Mouse (Mus musculus): ENCODE measurements around the gene Sass6. TPM values are rescaled to one million over a fixed set of nuclear protein-coding genes. Genes with fewer than 3 reads are reported as not detected.

The Sass6 gene
- total and polyA plus RNA-seq, 3 experiments, result 10.0 to 23.1 (median 12.4) TPM

GRCm38 (mm10) chr3:116650698-116651097 lies 55.9 kb downstream of the Sass6 start:
- Histone ChIP-seq H3K4me3 (replicated peaks in 1 of 3; ENCODE audit: low read depth in 2 of 3, low read length in 2 of 3, poor library complexity in 1 of 3) (no peak overlapping the region), H3K27me3 (replicated peaks) (no peaks in the 10 kb centered on the region), H3K4me1 (ENCODE audit: control insufficient read depth in 1 of 2, insufficient read depth in 2 of 2) (peaks cover 0 to 36% of the 10 kb centered on the region in 2 experiments; a peak in 3 of 4 replicates), H3K79me2 (replicated peaks; ENCODE audit: control insufficient read depth, extremely low read depth, insufficient read depth, poor library complexity, severe bottlenecking) (peaks cover 56% of the 10 kb centered on the region), H3K27ac (ENCODE audit: insufficient read depth, low read depth) (no peak overlapping the region), H3K36me3 (replicated peaks in 1 of 2; ENCODE audit: control insufficient read depth in 1 of 2, insufficient read depth in 1 of 2, low read length in 1 of 2) (peaks cover 14 to 61% of the 10 kb centered on the region in 2 experiments), H3K9me3 (replicated peaks; ENCODE audit: low read length) (no peaks in the 10 kb centered on the region), H3K4me2 (ENCODE audit: insufficient read depth, low read depth, poor library complexity, severe bottlenecking) (no peak overlapping the region), H3K9ac (ENCODE audit: insufficient read depth, low read depth) (no peak overlapping the region)
- no peak for TF ChIP-seq IRF4 (IDR thresholded peaks at IDR 0.05; ENCODE audit: low read depth, low read length)
- TF ChIP-seq JUND (conservative IDR thresholded peaks at IDR 0.05; ENCODE audit: low read depth, low read length), result no peak
- no peak for TF ChIP-seq NRF1 (IDR thresholded peaks at IDR 0.05; ENCODE audit: low read depth, low read length)
- no peak for TF ChIP-seq RCOR1 (conservative IDR thresholded peaks at IDR 0.05; ENCODE audit: low read depth, low read length)
- TF ChIP-seq NELFE (IDR thresholded peaks at IDR 0.05; ENCODE audit: low read depth, low read length), result no peak
- no peak for TF ChIP-seq USF1 (IDR thresholded peaks at IDR 0.05; ENCODE audit: low read depth, low read length)
- no peak for TF ChIP-seq USF2 (conservative IDR thresholded peaks at IDR 0.05; ENCODE audit: low read depth, low read length)
- TF ChIP-seq CTCF (conservative IDR thresholded peaks at IDR 0.05 in 1 of 2, IDR thresholded peaks at IDR 0.05 in 1 of 2; ENCODE audit: low read depth in 2 of 2, low read length in 2 of 2), result no peak
- no peak for TF ChIP-seq ZKSCAN1 (IDR thresholded peaks at IDR 0.05; ENCODE audit: borderline replicate concordance, low read depth, low read length)
- no peak for DNase-seq (ENCODE audit: extremely low read depth)
- in situ Hi-C loops (cut with MboI; ENCODE audit: low pct_ligation_motif_present, low pct_unique_long_range_greater_than_20kb, low sequenced_read_pairs), result no loop called here
- dilution Hi-C loops (cut with MboI; ENCODE audit: extremely low pct_ligation_motif_present, extremely low pct_unique_long_range_greater_than_20kb, low sequenced_read_pairs), result no loop called here

GRCm38 (mm10) chr3:116652033-116652446 lies 57.3 kb downstream of the Sass6 start:
- Histone ChIP-seq H3K9ac (ENCODE audit: insufficient read depth, low read depth) (no peak overlapping the region), H3K27ac (ENCODE audit: insufficient read depth, low read depth) (no peak overlapping the region), H3K4me1 (ENCODE audit: control insufficient read depth in 1 of 2, insufficient read depth in 2 of 2) (peaks cover 4 to 50% of the 10 kb centered on the region in 2 experiments; a peak in 3 of 4 replicates), H3K4me2 (ENCODE audit: insufficient read depth, low read depth, poor library complexity, severe bottlenecking) (no peak overlapping the region), H3K27me3 (replicated peaks) (no peaks in the 10 kb centered on the region), H3K36me3 (replicated peaks in 1 of 2; ENCODE audit: control insufficient read depth in 1 of 2, insufficient read depth in 1 of 2, low read length in 1 of 2) (peaks cover 4 to 48% of the 10 kb centered on the region in 2 experiments), H3K9me3 (replicated peaks; ENCODE audit: low read length) (no peaks in the 10 kb centered on the region), H3K4me3 (replicated peaks in 1 of 3; ENCODE audit: low read depth in 2 of 3, low read length in 2 of 3, poor library complexity in 1 of 3) (no peak overlapping the region), H3K79me2 (replicated peaks; ENCODE audit: control insufficient read depth, extremely low read depth, insufficient read depth, poor library complexity, severe bottlenecking) (peaks cover 69% of the 10 kb centered on the region)
- dilution Hi-C loops (cut with MboI; ENCODE audit: extremely low pct_ligation_motif_present, extremely low pct_unique_long_range_greater_than_20kb, low sequenced_read_pairs), result no loop called here
- TF ChIP-seq PAX5 (IDR thresholded peaks at IDR 0.05; ENCODE audit: low read length) (no peak), CHD1 (IDR thresholded peaks at IDR 0.05; ENCODE audit: low read depth, low read length) (no peak), ZNF384 (IDR thresholded peaks at IDR 0.05; ENCODE audit: low read depth, low read length) (no peak), JUND (conservative IDR thresholded peaks at IDR 0.05; ENCODE audit: low read depth, low read length) (no peak), ELF1 (IDR thresholded peaks at IDR 0.05; ENCODE audit: low read depth, low read length) (no peak), NRF1 (IDR thresholded peaks at IDR 0.05; ENCODE audit: low read depth, low read length) (no peak), MAX (IDR thresholded peaks at IDR 0.05; ENCODE audit: low read length) (no peak), RCOR1 (conservative IDR thresholded peaks at IDR 0.05; ENCODE audit: low read depth, low read length) (no peak), MAZ (IDR thresholded peaks at IDR 0.05; ENCODE audit: low read depth, low read length) (no peak), KAT2A (IDR thresholded peaks at IDR 0.05; ENCODE audit: insufficient replicate concordance, low read length) (no peak), CTCF (conservative IDR thresholded peaks at IDR 0.05 in 1 of 2, IDR thresholded peaks at IDR 0.05 in 1 of 2; ENCODE audit: low read depth in 2 of 2, low read length in 2 of 2) (no peak), BHLHE40 (IDR thresholded peaks at IDR 0.05; ENCODE audit: low read depth, low read length) (no peak), HCFC1 (IDR thresholded peaks at IDR 0.05; ENCODE audit: low read depth, low read length) (no peak), MYC (IDR thresholded peaks at IDR 0.05; ENCODE audit: low read depth, low read length) (no peak), NELFE (IDR thresholded peaks at IDR 0.05; ENCODE audit: low read depth, low read length) (no peak), SIN3A (IDR thresholded peaks at IDR 0.05; ENCODE audit: low read length) (no peak), MXI1 (IDR thresholded peaks at IDR 0.05; ENCODE audit: low read depth, low read length) (no peak), IRF4 (IDR thresholded peaks at IDR 0.05; ENCODE audit: low read depth, low read length) (no peak), TCF12 (IDR thresholded peaks at IDR 0.05; ENCODE audit: low read depth, low read length) (no peak)
- in situ Hi-C loops (cut with MboI; ENCODE audit: low pct_ligation_motif_present, low pct_unique_long_range_greater_than_20kb, low sequenced_read_pairs), result no loop called here
- no peak for DNase-seq (ENCODE audit: extremely low read depth)
